Mouse (Mus musculus): Measurements from ENCODE around the gene Plb1. TPM values are rescaled to one million over a fixed set of nuclear protein-coding genes. Genes with fewer than 3 reads are reported as not detected.

Gene Plb1
- total and polyA plus RNA-seq, 3 experiments: 0.51 to 2.3 (median 0.66) TPM

- Histone ChIP-seq H3K36me3 (replicated peaks in 1 of 2; ENCODE audit: control insufficient read depth in 1 of 2, insufficient read depth in 1 of 2, low read length in 1 of 2) (no peaks in the 10 kb centered on the region), H3K4me3 (replicated peaks in 1 of 3; ENCODE audit: low read depth in 2 of 3, low read length in 2 of 3, poor library complexity in 1 of 3) (no peak overlapping the region), H3K27me3 (replicated peaks) (no peaks in the 10 kb centered on the region), H3K9ac (ENCODE audit: insufficient read depth, low read depth) (no peak overlapping the region), H3K9me3 (replicated peaks; ENCODE audit: low read length) (no peaks in the 10 kb centered on the region), H3K27ac (ENCODE audit: insufficient read depth, low read depth) (no peak overlapping the region), H3K4me1 (ENCODE audit: control insufficient read depth in 1 of 2, insufficient read depth in 2 of 2) (peaks cover 4 to 20% of the 10 kb centered on the region in 2 experiments), H3K79me2 (replicated peaks; ENCODE audit: control insufficient read depth, extremely low read depth, insufficient read depth, poor library complexity, severe bottlenecking) (no peaks in the 10 kb centered on the region), H3K4me2 (ENCODE audit: insufficient read depth, low read depth, poor library complexity, severe bottlenecking) (no peak overlapping the region)
- no peak for DNase-seq (ENCODE audit: extremely low read depth)
- dilution Hi-C loops (cut with MboI; ENCODE audit: extremely low pct_ligation_motif_present, extremely low pct_unique_long_range_greater_than_20kb, low sequenced_read_pairs): no loop called here
- in situ Hi-C loops (cut with MboI; ENCODE audit: low pct_ligation_motif_present, low pct_unique_long_range_greater_than_20kb, low sequenced_read_pairs): loop anchor here (10.0 kb wide), 2 partner anchors 596 to 626 kb away; partner anchors contain the start of gene Mrpl33
- TF ChIP-seq CHD1 (IDR thresholded peaks at IDR 0.05; ENCODE audit: low read depth, low read length) (no peak), E2F4 (IDR thresholded peaks at IDR 0.05; ENCODE audit: insufficient replicate concordance, low read depth, low read length) (no peak), MAX (IDR thresholded peaks at IDR 0.05; ENCODE audit: low read length) (no peak), NRF1 (IDR thresholded peaks at IDR 0.05; ENCODE audit: low read depth, low read length) (no peak), MEF2A (IDR thresholded peaks at IDR 0.05; ENCODE audit: borderline replicate concordance, low read depth, low read length) (no peak), JUN (IDR thresholded peaks at IDR 0.05; ENCODE audit: insufficient read depth, low read depth, low read length) (no peak), ZKSCAN1 (IDR thresholded peaks at IDR 0.05; ENCODE audit: borderline replicate concordance, low read depth, low read length) (no peak), ELF1 (IDR thresholded peaks at IDR 0.05; ENCODE audit: low read depth, low read length) (no peak), MXI1 (IDR thresholded peaks at IDR 0.05; ENCODE audit: low read depth, low read length) (no peak), ZMIZ1 (IDR thresholded peaks at IDR 0.05; ENCODE audit: low read depth, low read length) (no peak), SMC3 (IDR thresholded peaks at IDR 0.05; ENCODE audit: low read depth, low read length) (no peak), RAD21 (IDR thresholded peaks at IDR 0.05; ENCODE audit: low read depth, low read length) (no peak), POLR2A (IDR thresholded peaks at IDR 0.05; ENCODE audit: low read depth, low read length) (no peak)
Observed at GRCm38 (mm10) chr5:32191259-32191658, 41.2 kb upstream of the Plb1 start.

GRCm38 (mm10) chr5:32192016-32192845 lies 40.3 kb upstream of the Plb1 start:
- dilution Hi-C loops (cut with MboI; ENCODE audit: extremely low pct_ligation_motif_present, extremely low pct_unique_long_range_greater_than_20kb, low sequenced_read_pairs) (no loop called here), in situ Hi-C loops (cut with MboI; ENCODE audit: low pct_ligation_motif_present, low pct_unique_long_range_greater_than_20kb, low sequenced_read_pairs) (loop anchor here (10.0 kb wide), 2 partner anchors 597 to 627 kb away; partner anchors contain the start of gene Mrpl33)
- peak; percentile 68 for DNase-seq (ENCODE audit: extremely low read depth)
- H3K4me2 ChIP-seq (ENCODE audit: insufficient read depth, low read depth, poor library complexity, severe bottlenecking): no peak overlapping the region
- no peaks in the 10 kb centered on the region for H3K79me2 ChIP-seq (replicated peaks; ENCODE audit: control insufficient read depth, extremely low read depth, insufficient read depth, poor library complexity, severe bottlenecking)
- no peaks in the 10 kb centered on the region for H3K27me3 ChIP-seq (replicated peaks)
- no peak for TF ChIP-seq CTCF (conservative IDR thresholded peaks at IDR 0.05 in 1 of 2, IDR thresholded peaks at IDR 0.05 in 1 of 2; ENCODE audit: low read depth in 2 of 2, low read length in 2 of 2)
- TF ChIP-seq BHLHE40 (IDR thresholded peaks at IDR 0.05; ENCODE audit: low read depth, low read length): 0 out of 2 replicates have a peak, but pooled peaks have one; percentile 38
- TF ChIP-seq MEF2A (IDR thresholded peaks at IDR 0.05; ENCODE audit: borderline replicate concordance, low read depth, low read length): 0 out of 2 replicates have a peak, but pooled peaks have one; percentile 25
- H3K4me1 ChIP-seq (ENCODE audit: control insufficient read depth in 1 of 2, insufficient read depth in 2 of 2): peaks cover 6 to 21% of the 10 kb centered on the region in 2 experiments
- H3K27ac ChIP-seq (ENCODE audit: insufficient read depth, low read depth): no peak overlapping the region
- no peak overlapping the region for H3K9ac ChIP-seq (ENCODE audit: insufficient read depth, low read depth)
- H3K36me3 ChIP-seq (replicated peaks in 1 of 2; ENCODE audit: control insufficient read depth in 1 of 2, insufficient read depth in 1 of 2, low read length in 1 of 2): no peaks in the 10 kb centered on the region
- H3K9me3 ChIP-seq (replicated peaks; ENCODE audit: low read length): no peaks in the 10 kb centered on the region
- no peak overlapping the region for H3K4me3 ChIP-seq (replicated peaks in 1 of 3; ENCODE audit: low read depth in 2 of 3, low read length in 2 of 3, poor library complexity in 1 of 3)
